Comparison of ENCODE assay signal across 9 mouse cellular contexts in genomic region chr3:89244982-89245687, GRCm38 (mm10). TPM values are rescaled to one million over a fixed set of nuclear protein-coding genes. Genes with fewer than 3 reads are reported as not detected.
DNase-seq lines count a peak whose midpoint lies in the region; ATAC-seq and TF ChIP-seq lines count a peak whose summit lies in the region.
"Had no signal": no experiment of that assay in that cellular context is flagged by ENCODE, and none has a peak within 500 bp of the region (broad histone marks: within the 10 kb centered on the region; RNA-seq: fewer than 3 reads in every experiment).

No protein-coding gene starts in this region.

- CTCF ChIA-PET in Patski (lab: Charles Lee), result interaction anchor here (0.7 to 5.3 kb wide), 25 partner anchors 8 to 157 kb away, joined by 3 to 51 read pairs (median 6); partner anchors contain the start of genes Dpm3, Efna1, Gba and Slc50a1

- H3K27ac ChIP-seq in kidney, embryonic 15.5 days, result peak overlapping the region; percentile 81
- peak overlapping the region; percentile 70 for H3K27ac ChIP-seq in embryonic fibroblast, embryonic 13.5 days (ENCODE audit: insufficient read depth, low read length)
- H3K27ac ChIP-seq in midbrain, embryonic 15.5 days, result peak overlapping the region; percentile 97

- peak overlapping the region; percentile 72 for H3K4me3 ChIP-seq in kidney, embryonic 15.5 days (replicated peaks)
- H3K4me3 ChIP-seq in embryonic fibroblast, embryonic 13.5 days (ENCODE audit: insufficient read depth, low read length), result peak overlapping the region; percentile 56
- H3K4me3 ChIP-seq in midbrain, embryonic 15.5 days, result peak overlapping the region; percentile 78

- ATAC-seq in kidney, embryonic 15.5 days (replicated peaks; ENCODE audit: low FRiP score), result peak; percentile 24; the same call in 1 of the 2 replicates
- ATAC-seq in Patski, result peak; percentile 4
- peak; percentile 74 for ATAC-seq in midbrain, embryonic 15.5 days (replicated peaks)

- POLR2A ChIA-PET in Patski (lab: Charles Lee), result interaction anchor here (0.5 to 5.8 kb wide), 15 partner anchors 12 to 241 kb away, joined by 3 to 39 read pairs (median 4); partner anchors contain the start of genes Efna1, Muc1 and Slc50a1

- under 1% methylated on average over 26 of the region's 26 CpGs for WGBS in kidney, embryonic 15.5 days
- WGBS in midbrain, embryonic 15.5 days, result under 1% methylated on average over 21 of the region's 26 CpGs

- peak; percentile 28; the same call in 1 of the 2 replicates for TF ChIP-seq POLR2A in embryonic fibroblast, embryonic 13.5 days (IDR thresholded peaks at IDR 0.05; ENCODE audit: low read depth, low read length)

- no peak for DNase-seq in kidney, adult 8-10 months
- DNase-seq in Patski (ENCODE audit: low read depth, low spot score), result no peak
- peak; percentile 74 to 81 for DNase-seq in layer of hippocampus, postnatal 10 days (ENCODE audit: low spot score in 2 of 2)
- peak; percentile 78 for DNase-seq in thymus, postnatal 14 days
- DNase-seq in gastrocnemius, postnatal 4 days (ENCODE audit: low spot score in 2 of 2), result no peak

- in situ Hi-C loops in Patski (cut with MboI; ENCODE audit: low pct_unique_long_range_greater_than_20kb), result loop anchor here (5.0 kb wide), 2 partner anchors 37 to 62 kb away; partner anchors contain the start of gene Efna1

- H3K4me2 ChIP-seq in kidney, embryonic 15.5 days, result peak overlapping the region; percentile 82
- peak overlapping the region; percentile 92 for H3K4me2 ChIP-seq in midbrain, embryonic 15.5 days

- H3K4me1 ChIP-seq in kidney, embryonic 15.5 days, result peaks cover 53% of the 10 kb centered on the region
- H3K4me1 ChIP-seq in embryonic fibroblast, embryonic 13.5 days (ENCODE audit: control insufficient read depth, insufficient read depth, low read length), result peaks cover 4% of the 10 kb centered on the region; the same call in 1 of the 2 replicates
- peaks cover 39% of the 10 kb centered on the region for H3K4me1 ChIP-seq in midbrain, embryonic 15.5 days

- H3K9me3 ChIP-seq in kidney, embryonic 15.5 days (replicated peaks), result no peaks in the 10 kb centered on the region
- H3K9me3 ChIP-seq in midbrain, embryonic 15.5 days, result no peaks in the 10 kb centered on the region

- TF ChIP-seq CTCF in Patski (IDR thresholded peaks at IDR 0.05), result no peak
- TF ChIP-seq CTCF in embryonic fibroblast, embryonic 13.5 days (IDR thresholded peaks at IDR 0.05; ENCODE audit: borderline replicate concordance, insufficient read depth, low read length), result no peak

- H3K9ac ChIP-seq in kidney, embryonic 15.5 days, result peak overlapping the region; percentile 42
- peak overlapping the region; percentile 80 for H3K9ac ChIP-seq in midbrain, embryonic 15.5 days

- H3K27me3 ChIP-seq in kidney, embryonic 15.5 days, result 0 out of 2 replicates have a peak, but pooled peaks cover 4% of the 10 kb centered on the region
- H3K27me3 ChIP-seq in Patski, result no peaks in the 10 kb centered on the region
- H3K27me3 ChIP-seq in midbrain, embryonic 15.5 days (replicated peaks), result no peaks in the 10 kb centered on the region

- peaks cover 27% of the 10 kb centered on the region for H3K36me3 ChIP-seq in kidney, embryonic 15.5 days
- H3K36me3 ChIP-seq in midbrain, embryonic 15.5 days (replicated peaks), result peaks cover 27% of the 10 kb centered on the region

RNA-seq across cellular contexts. Expression of gene Krtcap2, which starts 0.6 kb away (rescaled TPM):
- polyA plus RNA-seq in kidney, embryonic 15.5 days (2015; fragmentation: Nextera tagmentation; extraction: Ambion mirVana), result 309 and 321 TPM in 2 replicates
- polyA plus RNA-seq in Patski (2021), result 236 TPM
- 265 and 289 TPM in 2 replicates for polyA plus RNA-seq in embryonic fibroblast, embryonic 13.5 days (2011; ENCODE audit: insufficient read length, low read depth, missing spikeins)
- 10 to 100 TPM; 72.8 to 95.1 TPM for total RNA-seq in layer of hippocampus, postnatal 10 days (2021)
- polyA plus RNA-seq in midbrain, embryonic 15.5 days (2015; fragmentation: Nextera tagmentation; extraction: Ambion mirVana), result 177 and 185 TPM in 2 replicates
- total RNA-seq in gastrocnemius, postnatal 4 days (2021), result 100 to 1,000 TPM in 1 of 2 experiments, 10 to 100 TPM in 1; 99.9 to 117 TPM

RNA-seq across cellular contexts. Expression of gene Trim46, which starts 1.0 kb away (rescaled TPM):
- 3.4 and 5.2 TPM in 2 replicates for polyA plus RNA-seq in kidney, embryonic 15.5 days (2015; fragmentation: Nextera tagmentation; extraction: Ambion mirVana)
- polyA plus RNA-seq in Patski (2021), result 57.5 TPM
- 14.2 and 24.2 TPM in 2 replicates for polyA plus RNA-seq in embryonic fibroblast, embryonic 13.5 days (2011; ENCODE audit: insufficient read length, low read depth, missing spikeins)
- total RNA-seq in layer of hippocampus, postnatal 10 days (2021), result 100 to 1,000 TPM; 101 to 112 TPM
- 95.9 and 97.9 TPM in 2 replicates for polyA plus RNA-seq in midbrain, embryonic 15.5 days (2015; fragmentation: Nextera tagmentation; extraction: Ambion mirVana)
- total RNA-seq in gastrocnemius, postnatal 4 days (2021), result under 1 TPM; 0.73 to 0.83 TPM

RNA-seq across cellular contexts. Expression of gene Dpm3, which starts 14.0 kb away (rescaled TPM):
- polyA plus RNA-seq in kidney, embryonic 15.5 days (2015; fragmentation: Nextera tagmentation; extraction: Ambion mirVana), result 149 and 153 TPM in 2 replicates
- 104 TPM for polyA plus RNA-seq in Patski (2021)
- 47.2 and 51.3 TPM in 2 replicates for polyA plus RNA-seq in embryonic fibroblast, embryonic 13.5 days (2011; ENCODE audit: insufficient read length, low read depth, missing spikeins)
- total RNA-seq in layer of hippocampus, postnatal 10 days (2021), result 10 to 100 TPM; 53.3 to 66.3 TPM
- polyA plus RNA-seq in midbrain, embryonic 15.5 days (2015; fragmentation: Nextera tagmentation; extraction: Ambion mirVana), result 65.8 and 69.1 TPM in 2 replicates
- 10 to 100 TPM; 61.2 to 62.8 TPM for total RNA-seq in gastrocnemius, postnatal 4 days (2021)

RNA-seq across cellular contexts. Expression of gene Muc1, which starts 16.3 kb away (rescaled TPM):
- polyA plus RNA-seq in kidney, embryonic 15.5 days (2015; fragmentation: Nextera tagmentation; extraction: Ambion mirVana), result 12.0 and 12.3 TPM in 2 replicates
- polyA plus RNA-seq in Patski (2021), result 10.3 TPM
- polyA plus RNA-seq in embryonic fibroblast, embryonic 13.5 days (2011; ENCODE audit: insufficient read length, low read depth, missing spikeins), result 1.1 and 2.5 TPM in 2 replicates
- total RNA-seq in layer of hippocampus, postnatal 10 days (2021), result under 1 TPM; 0.66 to 0.89 TPM
- 0.93 and 1.3 TPM in 2 replicates for polyA plus RNA-seq in midbrain, embryonic 15.5 days (2015; fragmentation: Nextera tagmentation; extraction: Ambion mirVana)
- total RNA-seq in gastrocnemius, postnatal 4 days (2021), result 1 to 10 TPM in 1 of 2 experiments, under 1 TPM in 1; 0.57 to 1.5 TPM
- polyA plus RNA-seq: erythroblast, embryonic 14.5 days had no signal

RNA-seq across cellular contexts. Expression of gene Mtx1, which starts 18.2 kb away (rescaled TPM):
- polyA plus RNA-seq in kidney, embryonic 15.5 days (2015; fragmentation: Nextera tagmentation; extraction: Ambion mirVana), result 211 and 219 TPM in 2 replicates
- polyA plus RNA-seq in Patski (2021), result 215 TPM
- 96.9 and 98.6 TPM in 2 replicates for polyA plus RNA-seq in embryonic fibroblast, embryonic 13.5 days (2011; ENCODE audit: insufficient read length, low read depth, missing spikeins)
- total RNA-seq in layer of hippocampus, postnatal 10 days (2021), result 100 to 1,000 TPM in 1 of 2 experiments, 10 to 100 TPM in 1; 92.8 to 109 TPM
- 159 and 161 TPM in 2 replicates for polyA plus RNA-seq in midbrain, embryonic 15.5 days (2015; fragmentation: Nextera tagmentation; extraction: Ambion mirVana)
- total RNA-seq in gastrocnemius, postnatal 4 days (2021), result 10 to 100 TPM; 80.7 to 95.1 TPM

Comparison
In these comparisons a context has a peak if more than half of its experiments do, and no peak if none do; other contexts are left out.
1. ATAC-seq: peak in every context shown above with its lines; median percentile 74 in midbrain, embryonic 15.5 days; 24 in kidney, embryonic 15.5 days; 4 in Patski.
2. DNase-seq: peak in layer of hippocampus, postnatal 10 days (2 of 2) and thymus, postnatal 14 days (single experiment); none in kidney, adult 8-10 months (0 of 2), Patski (single experiment) and gastrocnemius, postnatal 4 days (0 of 2).
3. Peak in every context shown above with its lines, with median percentiles within 50 percentile points of each other: H3K27ac ChIP-seq and H3K4me3 ChIP-seq.